Mouse (Mus musculus): ENCODE data around the gene Tmem121. TPM values are rescaled to one million over a fixed set of nuclear protein-coding genes. Genes with fewer than 3 reads are reported as not detected.

Tmem121 gene
- polyA plus RNA-seq, 1 experiment from 2014 or later, result 24.5 TPM

GRCm38 (mm10) chr12:113217306-113218242, 31.8 kb downstream of the Tmem121 start:
- ATAC-seq (ENCODE audit: low FRiP score, low TSS enrichment) (no peak), DNase-seq (peak; percentile 90)
- Histone ChIP-seq H3K36me3 (ENCODE audit: control insufficient read depth, insufficient read depth, low read length) (no peaks in the 10 kb centered on the region), H3K4me3 (replicated peaks; ENCODE audit: low read depth, low read length) (no peak overlapping the region), H3K4me1 (ENCODE audit: control insufficient read depth, insufficient read depth, low read length) (no peaks in the 10 kb centered on the region), H3K9me3 (ENCODE audit: control insufficient read depth, low read length) (no peaks in the 10 kb centered on the region), H3K27me3 (ENCODE audit: control insufficient read depth, insufficient read depth, low read length) (no peaks in the 10 kb centered on the region), H3K9ac (replicated peaks; ENCODE audit: low read length) (no peak overlapping the region), H3K27ac (replicated peaks; ENCODE audit: low read depth, low read length) (no peak overlapping the region), H3K4me2 (ENCODE audit: low read length) (no peak overlapping the region)
- WGBS, result 28% methylated on average over 11 of the region's 11 CpGs

- Histone ChIP-seq H3K9me3 (ENCODE audit: control insufficient read depth, low read length) (no peaks in the 10 kb centered on the region), H3K36me3 (ENCODE audit: control insufficient read depth, insufficient read depth, low read length) (no peaks in the 10 kb centered on the region), H3K4me3 (replicated peaks; ENCODE audit: low read depth, low read length) (no peak overlapping the region), H3K9ac (replicated peaks; ENCODE audit: low read length) (no peak overlapping the region), H3K4me1 (ENCODE audit: control insufficient read depth, insufficient read depth, low read length) (no peaks in the 10 kb centered on the region), H3K4me2 (ENCODE audit: low read length) (no peak overlapping the region), H3K27ac (replicated peaks; ENCODE audit: low read depth, low read length) (no peak overlapping the region), H3K27me3 (ENCODE audit: control insufficient read depth, insufficient read depth, low read length) (no peaks in the 10 kb centered on the region)
- WGBS, result 61% methylated on average over 4 of the region's 4 CpGs
- peak; percentile 30 for DNase-seq
- 0 out of 2 replicates have a peak, but pooled peaks have one; percentile 18 for ATAC-seq (ENCODE audit: low FRiP score, low TSS enrichment)
Observed at GRCm38 (mm10) chr12:113219867-113220266, 34.1 kb downstream of the Tmem121 start.

- no peak; the same call in 1 of the 2 replicates for ATAC-seq (ENCODE audit: low FRiP score, low TSS enrichment)
Observed at GRCm38 (mm10) chr12:113220447-113220846, 34.7 kb downstream of the Tmem121 start.

GRCm38 (mm10) chr12:113221289-113221688, 35.6 kb downstream of the Tmem121 start:
- H3K36me3 ChIP-seq (ENCODE audit: control insufficient read depth, insufficient read depth, low read length), result no peaks in the 10 kb centered on the region
- H3K9me3 ChIP-seq (ENCODE audit: control insufficient read depth, low read length), result no peaks in the 10 kb centered on the region
- no peak for ATAC-seq (ENCODE audit: low FRiP score, low TSS enrichment)
- 83% methylated on average over 9 of the region's 9 CpGs for WGBS
- no peak overlapping the region for H3K27ac ChIP-seq (replicated peaks; ENCODE audit: low read depth, low read length)
- no peaks in the 10 kb centered on the region for H3K27me3 ChIP-seq (ENCODE audit: control insufficient read depth, insufficient read depth, low read length)
- no peaks in the 10 kb centered on the region for H3K4me1 ChIP-seq (ENCODE audit: control insufficient read depth, insufficient read depth, low read length)
- no peak overlapping the region for H3K4me2 ChIP-seq (ENCODE audit: low read length)
- DNase-seq, result no peak
- no peak overlapping the region for H3K9ac ChIP-seq (replicated peaks; ENCODE audit: low read length)
- no peak overlapping the region for H3K4me3 ChIP-seq (replicated peaks; ENCODE audit: low read depth, low read length)

More at GRCm38 (mm10) chr12:113220447-113220846, 34.7 kb downstream of the Tmem121 start:
- Histone ChIP-seq H3K4me1 (ENCODE audit: control insufficient read depth, insufficient read depth, low read length) (no peaks in the 10 kb centered on the region), H3K4me3 (replicated peaks; ENCODE audit: low read depth, low read length) (no peak overlapping the region), H3K27me3 (ENCODE audit: control insufficient read depth, insufficient read depth, low read length) (no peaks in the 10 kb centered on the region), H3K9me3 (ENCODE audit: control insufficient read depth, low read length) (no peaks in the 10 kb centered on the region), H3K27ac (replicated peaks; ENCODE audit: low read depth, low read length) (no peak overlapping the region), H3K36me3 (ENCODE audit: control insufficient read depth, insufficient read depth, low read length) (no peaks in the 10 kb centered on the region), H3K9ac (replicated peaks; ENCODE audit: low read length) (no peak overlapping the region), H3K4me2 (ENCODE audit: low read length) (no peak overlapping the region)
- DNase-seq, result peak; percentile 79
- 50% methylated on average over 4 of the region's 4 CpGs for WGBS

- H3K4me3 ChIP-seq (replicated peaks; ENCODE audit: low read depth, low read length), result no peak overlapping the region
- H3K36me3 ChIP-seq (ENCODE audit: control insufficient read depth, insufficient read depth, low read length), result no peaks in the 10 kb centered on the region
- H3K9me3 ChIP-seq (ENCODE audit: control insufficient read depth, low read length), result no peaks in the 10 kb centered on the region
- no peak overlapping the region for H3K4me2 ChIP-seq (ENCODE audit: low read length)
- no peak overlapping the region for H3K27ac ChIP-seq (replicated peaks; ENCODE audit: low read depth, low read length)
- peak; percentile 49 for ATAC-seq (ENCODE audit: low FRiP score, low TSS enrichment)
- H3K27me3 ChIP-seq (ENCODE audit: control insufficient read depth, insufficient read depth, low read length), result no peaks in the 10 kb centered on the region
- H3K9ac ChIP-seq (replicated peaks; ENCODE audit: low read length), result no peak overlapping the region
- peak; percentile 83 for DNase-seq
- WGBS, result 18% methylated on average over 8 of the region's 8 CpGs
- no peaks in the 10 kb centered on the region for H3K4me1 ChIP-seq (ENCODE audit: control insufficient read depth, insufficient read depth, low read length)
Observed at GRCm38 (mm10) chr12:113222121-113222636, 36.4 kb downstream of the Tmem121 start.

GRCm38 (mm10) chr12:113222748-113223147, 37.0 kb downstream of the Tmem121 start:
- no peak overlapping the region for H3K4me2 ChIP-seq (ENCODE audit: low read length)
- H3K9ac ChIP-seq (replicated peaks; ENCODE audit: low read length), result no peak overlapping the region
- H3K9me3 ChIP-seq (ENCODE audit: control insufficient read depth, low read length), result no peaks in the 10 kb centered on the region
- no peak overlapping the region for H3K27ac ChIP-seq (replicated peaks; ENCODE audit: low read depth, low read length)
- ATAC-seq (ENCODE audit: low FRiP score, low TSS enrichment) (peak; percentile 43), DNase-seq (peak; percentile 71)
- no peak overlapping the region for H3K4me3 ChIP-seq (replicated peaks; ENCODE audit: low read depth, low read length)
- 34% methylated on average over 6 of the region's 6 CpGs for WGBS
- H3K27me3 ChIP-seq (ENCODE audit: control insufficient read depth, insufficient read depth, low read length), result no peaks in the 10 kb centered on the region
- H3K36me3 ChIP-seq (ENCODE audit: control insufficient read depth, insufficient read depth, low read length), result no peaks in the 10 kb centered on the region
- H3K4me1 ChIP-seq (ENCODE audit: control insufficient read depth, insufficient read depth, low read length), result no peaks in the 10 kb centered on the region

GRCm38 (mm10) chr12:113224206-113224605, 38.5 kb downstream of the Tmem121 start:
- Histone ChIP-seq H3K27me3 (ENCODE audit: control insufficient read depth, insufficient read depth, low read length) (no peaks in the 10 kb centered on the region), H3K4me1 (ENCODE audit: control insufficient read depth, insufficient read depth, low read length) (no peaks in the 10 kb centered on the region), H3K4me2 (ENCODE audit: low read length) (no peak overlapping the region), H3K9ac (replicated peaks; ENCODE audit: low read length) (no peak overlapping the region), H3K36me3 (ENCODE audit: control insufficient read depth, insufficient read depth, low read length) (no peaks in the 10 kb centered on the region), H3K4me3 (replicated peaks; ENCODE audit: low read depth, low read length) (no peak overlapping the region), H3K9me3 (ENCODE audit: control insufficient read depth, low read length) (no peaks in the 10 kb centered on the region), H3K27ac (replicated peaks; ENCODE audit: low read depth, low read length) (no peak overlapping the region)
- DNase-seq (no peak), ATAC-seq (ENCODE audit: low FRiP score, low TSS enrichment) (no peak)
- WGBS, result 76% methylated on average over 5 of the region's 5 CpGs

- Histone ChIP-seq H3K4me2 (ENCODE audit: low read length) (no peak overlapping the region), H3K27me3 (ENCODE audit: control insufficient read depth, insufficient read depth, low read length) (no peaks in the 10 kb centered on the region), H3K9me3 (ENCODE audit: control insufficient read depth, low read length) (no peaks in the 10 kb centered on the region), H3K9ac (replicated peaks; ENCODE audit: low read length) (no peak overlapping the region), H3K27ac (replicated peaks; ENCODE audit: low read depth, low read length) (no peak overlapping the region), H3K4me3 (replicated peaks; ENCODE audit: low read depth, low read length) (no peak overlapping the region), H3K4me1 (ENCODE audit: control insufficient read depth, insufficient read depth, low read length) (no peaks in the 10 kb centered on the region), H3K36me3 (ENCODE audit: control insufficient read depth, insufficient read depth, low read length) (no peaks in the 10 kb centered on the region)
- ATAC-seq (ENCODE audit: low FRiP score, low TSS enrichment), result no peak
- WGBS, result 90% methylated on average over 6 of the region's 6 CpGs
- DNase-seq, result no peak
Observed at GRCm38 (mm10) chr12:113224687-113225091, 39.0 kb downstream of the Tmem121 start.
